Mouse (Mus musculus): Measurements from ENCODE around the gene Selenoh. TPM values are rescaled to one million over a fixed set of nuclear protein-coding genes. Genes with fewer than 3 reads are reported as not detected.
"Not testable (repeated sequence)": the region's sequence is repeated elsewhere in the genome, so short reads cannot be mapped to it uniquely, and the experiment has no call there.

Selenoh gene
- polyA plus RNA-seq, 1 experiment from 2014 or later, result 198 TPM

GRCm38 (mm10) chr2:84677968-84678880, 7.7 kb upstream of the Selenoh start, which contains the start of the genes Gm28635 and Med19:
Gene Gm28635 (minus strand): TSS chr2:84678041.
Gene Med19 (plus strand): TSS chr2:84678402.
- H3K36me3 ChIP-seq (ENCODE audit: control insufficient read depth, insufficient read depth, low read length), result peaks cover 12% of the 10 kb centered on the region
- 0% methylated on average over 44 of the region's 44 CpGs for WGBS
- peaks cover 21% of the 10 kb centered on the region for H3K4me1 ChIP-seq (ENCODE audit: control insufficient read depth, insufficient read depth, low read depth, low read length)
- ATAC-seq, result peak; percentile 100
- no peaks in the 10 kb centered on the region for H3K27me3 ChIP-seq (replicated peaks; ENCODE audit: control insufficient read depth, insufficient read depth, low read length)
- H3K9ac ChIP-seq (ENCODE audit: low read depth, low read length), result peak within 1 kb of the TSS; percentile 76
- peak within 1 kb of the TSS; percentile 73 for H3K4me2 ChIP-seq (ENCODE audit: low read length)
- H3K9me3 ChIP-seq (ENCODE audit: control insufficient read depth, low read length), result no peaks in the 10 kb centered on the region
- peak within 1 kb of the TSS; percentile 86 for H3K27ac ChIP-seq (ENCODE audit: low read depth, low read length)
- peak within 1 kb of the TSS; percentile 71 for H3K4me3 ChIP-seq (ENCODE audit: low read length)

GRCm38 (mm10) chr2:84677270-84677967, 6.8 kb upstream of the Selenoh start:
- Histone ChIP-seq H3K9me3 (ENCODE audit: control insufficient read depth, low read length) (no peaks in the 10 kb centered on the region), H3K4me1 (ENCODE audit: control insufficient read depth, insufficient read depth, low read depth, low read length) (peaks cover 21% of the 10 kb centered on the region), H3K9ac (ENCODE audit: low read depth, low read length) (peak overlapping the region; percentile 76), H3K27ac (ENCODE audit: low read depth, low read length) (peak overlapping the region; percentile 86), H3K4me2 (ENCODE audit: low read length) (peak overlapping the region; percentile 66), H3K36me3 (ENCODE audit: control insufficient read depth, insufficient read depth, low read length) (peaks cover 18% of the 10 kb centered on the region), H3K27me3 (replicated peaks; ENCODE audit: control insufficient read depth, insufficient read depth, low read length) (no peaks in the 10 kb centered on the region), H3K4me3 (ENCODE audit: low read length) (peak overlapping the region; percentile 71)
- peak; percentile 65 for ATAC-seq
- WGBS, result 11% methylated on average over 21 of the region's 22 CpGs

GRCm38 (mm10) chr2:84671535-84671934, 965 bp upstream of the Selenoh start:
- WGBS, result 65% methylated on average over 3 of the region's 5 CpGs
- not testable (repeated sequence) for H3K4me3 ChIP-seq (ENCODE audit: low read length); H3K9me3 ChIP-seq (ENCODE audit: control insufficient read depth, low read length); H3K27ac ChIP-seq (ENCODE audit: low read depth, low read length); H3K27me3 ChIP-seq (replicated peaks; ENCODE audit: control insufficient read depth, insufficient read depth, low read length); ATAC-seq; H3K9ac ChIP-seq (ENCODE audit: low read depth, low read length)
- Histone ChIP-seq H3K4me1 (ENCODE audit: control insufficient read depth, insufficient read depth, low read depth, low read length) (peaks cover 18% of the 10 kb centered on the region), H3K4me2 (ENCODE audit: low read length) (peak overlapping the region; percentile 76), H3K36me3 (ENCODE audit: control insufficient read depth, insufficient read depth, low read length) (peaks cover 22% of the 10 kb centered on the region)

GRCm38 (mm10) chr2:84669828-84670568, 572 bp downstream of the Selenoh start:
- peak; percentile 79 for ATAC-seq
- H3K4me3 ChIP-seq (ENCODE audit: low read length), result peak overlapping the region; percentile 95
- H3K9ac ChIP-seq (ENCODE audit: low read depth, low read length), result peak overlapping the region; percentile 89
- peaks cover 13% of the 10 kb centered on the region for H3K4me1 ChIP-seq (ENCODE audit: control insufficient read depth, insufficient read depth, low read depth, low read length)
- peak overlapping the region; percentile 76 for H3K4me2 ChIP-seq (ENCODE audit: low read length)
- H3K27me3 ChIP-seq (replicated peaks; ENCODE audit: control insufficient read depth, insufficient read depth, low read length), result no peaks in the 10 kb centered on the region
- H3K36me3 ChIP-seq (ENCODE audit: control insufficient read depth, insufficient read depth, low read length), result peaks cover 16% of the 10 kb centered on the region
- H3K9me3 ChIP-seq (ENCODE audit: control insufficient read depth, low read length), result no peaks in the 10 kb centered on the region
- H3K27ac ChIP-seq (ENCODE audit: low read depth, low read length), result peak overlapping the region; percentile 91
- 3% methylated on average over 39 of the region's 39 CpGs for WGBS

GRCm38 (mm10) chr2:84666081-84666480, 4.5 kb downstream of the Selenoh start:
- H3K9me3 ChIP-seq (ENCODE audit: control insufficient read depth, low read length), result no peaks in the 10 kb centered on the region
- peaks cover 11% of the 10 kb centered on the region for H3K4me1 ChIP-seq (ENCODE audit: control insufficient read depth, insufficient read depth, low read depth, low read length)
- no peaks in the 10 kb centered on the region for H3K27me3 ChIP-seq (replicated peaks; ENCODE audit: control insufficient read depth, insufficient read depth, low read length)
- no peak overlapping the region for H3K27ac ChIP-seq (ENCODE audit: low read depth, low read length)
- no peak for ATAC-seq
- no peak overlapping the region for H3K4me2 ChIP-seq (ENCODE audit: low read length)
- H3K4me3 ChIP-seq (ENCODE audit: low read length), result no peak overlapping the region
- no peak overlapping the region for H3K9ac ChIP-seq (ENCODE audit: low read depth, low read length)
- peaks cover 4% of the 10 kb centered on the region; the same call in 1 of the 2 replicates for H3K36me3 ChIP-seq (ENCODE audit: control insufficient read depth, insufficient read depth, low read length)
- 72% methylated on average over 12 of the region's 12 CpGs for WGBS

- Histone ChIP-seq H3K4me2 (ENCODE audit: low read length) (no peak overlapping the region), H3K27me3 (replicated peaks; ENCODE audit: control insufficient read depth, insufficient read depth, low read length) (no peaks in the 10 kb centered on the region), H3K9me3 (ENCODE audit: control insufficient read depth, low read length) (no peaks in the 10 kb centered on the region), H3K36me3 (ENCODE audit: control insufficient read depth, insufficient read depth, low read length) (no peaks in the 10 kb centered on the region), H3K4me1 (ENCODE audit: control insufficient read depth, insufficient read depth, low read depth, low read length) (no peaks in the 10 kb centered on the region), H3K27ac (ENCODE audit: low read depth, low read length) (no peak overlapping the region), H3K9ac (ENCODE audit: low read depth, low read length) (no peak overlapping the region), H3K4me3 (ENCODE audit: low read length) (no peak overlapping the region)
- ATAC-seq, result no peak
- WGBS, result 32% methylated on average over 2 of the region's 2 CpGs
Measured at GRCm38 (mm10) chr2:84662866-84663265, 7.7 kb downstream of the Selenoh start.

- Histone ChIP-seq H3K4me3 (ENCODE audit: low read length) (no peak overlapping the region), H3K4me1 (ENCODE audit: control insufficient read depth, insufficient read depth, low read depth, low read length) (no peaks in the 10 kb centered on the region), H3K9me3 (ENCODE audit: control insufficient read depth, low read length) (no peaks in the 10 kb centered on the region), H3K9ac (ENCODE audit: low read depth, low read length) (no peak overlapping the region), H3K27me3 (replicated peaks; ENCODE audit: control insufficient read depth, insufficient read depth, low read length) (no peaks in the 10 kb centered on the region), H3K4me2 (ENCODE audit: low read length) (no peak overlapping the region), H3K27ac (ENCODE audit: low read depth, low read length) (no peak overlapping the region), H3K36me3 (ENCODE audit: control insufficient read depth, insufficient read depth, low read length) (no peaks in the 10 kb centered on the region)
- 65% methylated on average over 3 of the region's 3 CpGs for WGBS
- no peak for ATAC-seq
Measured at GRCm38 (mm10) chr2:84660253-84660652, 10.3 kb downstream of the Selenoh start.

- Histone ChIP-seq H3K4me1 (ENCODE audit: control insufficient read depth, insufficient read depth, low read depth, low read length) (no peaks in the 10 kb centered on the region), H3K9me3 (ENCODE audit: control insufficient read depth, low read length) (no peaks in the 10 kb centered on the region), H3K27ac (ENCODE audit: low read depth, low read length) (no peak within 1 kb of the TSS), H3K4me2 (ENCODE audit: low read length) (no peak within 1 kb of the TSS), H3K9ac (ENCODE audit: low read depth, low read length) (no peak within 1 kb of the TSS), H3K4me3 (ENCODE audit: low read length) (no peak within 1 kb of the TSS), H3K36me3 (ENCODE audit: control insufficient read depth, insufficient read depth, low read length) (no peaks in the 10 kb centered on the region), H3K27me3 (replicated peaks; ENCODE audit: control insufficient read depth, insufficient read depth, low read length) (no peaks in the 10 kb centered on the region)
- WGBS, result 94% methylated on average over 32 of the region's 32 CpGs
- ATAC-seq, result no peak
Measured at GRCm38 (mm10) chr2:84658806-84659205, 11.8 kb downstream of the Selenoh start, which contains the start of gene Btbd18. Gene Btbd18 (plus strand): TSS chr2:84659079.
